Mouse (Mus musculus): ENCODE data around the gene Hdx.

The Hdx gene

GRCm38 (mm10) chrX:111696356-111697282 lies at the start of gene Hdx:
Gene Hdx, minus strand, starts transcription at chrX:111697079.
- no peak for DNase-seq (ENCODE audit: extremely low read depth, low read depth, low spot score)

- no peak for DNase-seq (ENCODE audit: extremely low read depth, low read depth, low spot score)
Measured at GRCm38 (mm10) chrX:111685665-111686064, 11.2 kb downstream of the Hdx start.

- no peak for DNase-seq (ENCODE audit: extremely low read depth, low read depth, low spot score)
Measured at GRCm38 (mm10) chrX:111671685-111672084, 25.2 kb downstream of the Hdx start.

- DNase-seq (ENCODE audit: extremely low read depth, low read depth, low spot score) = no peak
Measured at GRCm38 (mm10) chrX:111660381-111660780, 36.5 kb downstream of the Hdx start.

- DNase-seq (ENCODE audit: extremely low read depth, low read depth, low spot score) = no peak
Measured at GRCm38 (mm10) chrX:111658671-111659070, 38.2 kb downstream of the Hdx start.

- DNase-seq (ENCODE audit: extremely low read depth, low read depth, low spot score) = no peak
Measured at GRCm38 (mm10) chrX:111644945-111645344, 51.9 kb downstream of the Hdx start.

DNA sequence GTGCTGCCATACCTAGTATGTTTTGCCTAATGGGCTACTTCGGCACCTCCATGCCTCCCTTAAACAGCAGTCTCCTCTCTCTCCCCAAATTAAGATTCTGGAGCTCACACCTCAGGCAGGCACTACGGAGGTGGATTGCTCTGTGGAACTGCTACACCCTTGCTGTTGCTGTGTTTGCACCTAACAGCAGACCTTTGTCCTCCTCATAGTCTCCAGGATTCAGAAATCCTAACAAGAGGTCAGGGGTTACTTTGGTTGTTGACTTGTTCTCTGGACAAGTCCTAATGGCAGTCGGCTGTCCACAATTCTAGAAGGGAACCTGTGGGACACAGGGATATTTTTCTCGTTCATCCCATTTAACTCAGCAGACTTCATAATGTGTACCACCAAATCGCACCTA lies 56.3 kb downstream of the Hdx start:
- DNase-seq (ENCODE audit: extremely low read depth, low read depth, low spot score) = no peak

DNA sequence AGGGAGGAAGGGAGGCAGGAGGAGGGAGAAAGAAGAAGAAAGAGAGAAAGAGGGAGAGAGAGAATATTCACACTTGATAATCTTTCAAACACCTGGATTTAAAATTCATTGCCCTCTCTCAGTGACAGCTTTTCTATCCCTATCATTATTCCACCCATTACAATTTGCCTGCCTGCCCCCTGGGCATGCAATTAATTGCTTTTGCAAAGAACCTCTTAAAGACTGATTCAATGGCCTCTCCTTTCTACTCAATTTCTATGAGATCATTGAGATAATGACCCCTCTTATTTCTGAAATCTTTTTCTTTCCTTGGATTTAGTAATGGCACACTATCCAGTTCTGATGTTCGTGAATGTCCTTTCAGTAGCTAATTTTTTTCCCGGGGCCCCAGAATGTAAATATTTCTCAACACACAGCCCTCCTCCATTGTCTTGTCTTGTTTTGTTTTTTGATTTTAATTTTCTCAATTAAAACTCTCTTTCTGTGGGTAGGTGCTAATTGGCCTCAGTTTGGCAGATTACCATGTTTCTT lies 99.2 kb downstream of the Hdx start:
- DNase-seq (ENCODE audit: extremely low read depth, low read depth, low spot score) = no peak

- no peak for DNase-seq (ENCODE audit: extremely low read depth, low read depth, low spot score)
Measured at GRCm38 (mm10) chrX:111587616-111588015, 109.3 kb downstream of the Hdx start.

DNA sequence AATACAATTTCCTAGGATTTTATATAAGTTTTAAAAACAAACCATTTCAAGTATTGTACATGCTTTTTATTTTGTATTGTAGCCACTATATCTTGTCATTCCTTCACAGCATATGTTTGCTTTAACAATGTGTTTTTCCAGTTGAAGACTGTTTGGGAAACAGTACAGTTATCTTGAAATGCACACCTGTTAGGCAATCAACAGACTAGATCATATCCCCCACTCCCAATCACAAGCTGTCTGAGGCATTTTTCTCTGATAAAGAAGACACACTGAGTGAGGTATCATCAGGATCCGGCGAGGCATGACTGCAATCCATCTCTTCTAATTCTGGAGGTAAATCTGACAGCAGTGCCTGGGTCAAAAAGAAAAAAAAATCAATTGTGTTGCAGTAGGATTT lies 119.8 kb downstream of the Hdx start:
- no peak for DNase-seq (ENCODE audit: extremely low read depth, low read depth, low spot score)

DNA sequence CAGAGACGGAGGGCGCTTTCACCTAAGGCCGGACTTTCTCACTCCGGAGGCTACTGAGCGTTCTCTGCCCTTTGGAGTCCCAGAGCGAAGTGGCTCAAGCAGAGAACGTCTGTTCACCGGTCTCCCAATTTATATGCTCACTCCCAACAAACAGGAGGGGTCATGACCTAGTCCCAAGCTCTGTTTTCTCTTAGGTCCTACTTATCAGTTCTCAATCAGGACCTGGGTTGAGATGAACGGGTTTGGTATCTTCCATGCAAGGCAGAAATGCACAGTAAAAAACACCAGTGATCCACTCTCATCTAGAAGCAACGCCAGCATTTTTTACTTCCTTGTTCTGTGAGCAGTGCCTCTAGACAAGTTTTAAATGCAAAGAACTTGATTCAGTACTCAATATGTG lies 159.0 kb downstream of the Hdx start, which contains the start of gene Rps6ka6:
TSS of gene Rps6ka6 (minus strand) at position 101 of the 400 bp plus-strand sequence.
- no peak for DNase-seq (ENCODE audit: extremely low read depth, low read depth, low spot score)
